Mouse (Mus musculus): ENCODE data around the gene Trmt13. TPM values are rescaled to one million over a fixed set of nuclear protein-coding genes. Genes with fewer than 3 reads are reported as not detected.
A peak's percentile ranks its signal among the peaks of the same experiment; 100 is the strongest.
"Not testable (repeated sequence)": the region's sequence is repeated elsewhere in the genome, so short reads cannot be mapped to it uniquely, and the experiment has no call there.

The Trmt13 gene
- 48.3 and 55.2 TPM in 2 replicates for total RNA-seq (2017)

GRCm38 (mm10) chr3:116614295-116614892 is at the start of gene Trmt13:
Gene Trmt13, minus strand, starts transcription at chr3:116614587.
- no peak for ATAC-seq (ENCODE audit: extremely low read depth, insufficient number of reproducible peaks, low FRiP score, poor library complexity, severe bottlenecking)

DNA sequence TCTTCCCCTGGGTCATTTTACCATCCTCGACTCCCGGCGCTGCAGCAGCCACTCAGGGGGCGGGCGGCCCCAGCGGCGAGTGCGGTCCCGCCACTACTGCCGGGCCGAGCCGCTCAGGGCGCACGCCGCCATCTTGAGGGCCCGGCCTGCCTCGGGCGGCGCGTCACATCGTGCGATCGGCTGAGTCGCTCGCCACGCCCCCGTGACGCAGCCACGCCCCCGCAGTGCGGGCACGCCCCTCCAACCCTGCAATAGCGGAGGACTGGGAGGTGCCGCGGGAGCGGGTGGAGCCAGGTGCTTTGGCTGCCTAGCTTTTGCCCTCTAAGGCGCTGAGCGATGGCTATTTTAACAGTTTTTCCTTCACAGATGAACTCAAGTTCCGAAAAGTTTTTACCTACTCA is 48.1 kb upstream of the Trmt13 start, which contains the start of gene Mfsd14a:
Gene Mfsd14a (minus strand): TSS at position 215 of the 401 bp plus-strand sequence.
- ATAC-seq (ENCODE audit: extremely low read depth, insufficient number of reproducible peaks, low FRiP score, poor library complexity, severe bottlenecking), result peak; percentile 98

DNA sequence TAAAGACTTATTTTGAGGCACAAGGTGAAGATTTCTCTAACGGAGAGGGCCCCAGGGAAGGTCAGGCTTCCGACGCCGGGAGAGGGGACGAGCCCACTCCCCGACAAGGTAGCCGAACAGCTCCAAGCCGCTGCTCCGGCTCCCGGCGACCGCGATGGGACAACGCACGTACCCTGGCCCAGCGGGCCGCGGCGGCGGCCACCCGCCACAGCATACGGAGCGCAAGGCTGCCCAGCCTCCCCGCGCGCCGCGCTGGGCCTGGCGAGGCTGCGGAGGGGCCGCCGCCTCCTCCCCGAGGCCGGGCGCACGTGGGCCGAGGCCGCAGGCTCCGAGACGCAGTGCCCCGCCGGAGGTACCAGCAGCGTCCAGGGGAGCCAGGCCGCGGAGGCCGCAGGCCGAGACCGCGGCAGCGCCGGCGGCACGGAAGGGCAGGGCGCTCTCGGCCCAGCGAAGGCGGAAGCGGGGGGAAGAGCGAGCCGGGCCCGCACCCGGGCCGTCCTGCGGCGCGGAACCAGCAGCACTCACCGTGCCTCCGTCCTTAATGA is 47.6 kb upstream of the Trmt13 start:
- peak; percentile 46 for ATAC-seq (ENCODE audit: extremely low read depth, insufficient number of reproducible peaks, low FRiP score, poor library complexity, severe bottlenecking)

DNA sequence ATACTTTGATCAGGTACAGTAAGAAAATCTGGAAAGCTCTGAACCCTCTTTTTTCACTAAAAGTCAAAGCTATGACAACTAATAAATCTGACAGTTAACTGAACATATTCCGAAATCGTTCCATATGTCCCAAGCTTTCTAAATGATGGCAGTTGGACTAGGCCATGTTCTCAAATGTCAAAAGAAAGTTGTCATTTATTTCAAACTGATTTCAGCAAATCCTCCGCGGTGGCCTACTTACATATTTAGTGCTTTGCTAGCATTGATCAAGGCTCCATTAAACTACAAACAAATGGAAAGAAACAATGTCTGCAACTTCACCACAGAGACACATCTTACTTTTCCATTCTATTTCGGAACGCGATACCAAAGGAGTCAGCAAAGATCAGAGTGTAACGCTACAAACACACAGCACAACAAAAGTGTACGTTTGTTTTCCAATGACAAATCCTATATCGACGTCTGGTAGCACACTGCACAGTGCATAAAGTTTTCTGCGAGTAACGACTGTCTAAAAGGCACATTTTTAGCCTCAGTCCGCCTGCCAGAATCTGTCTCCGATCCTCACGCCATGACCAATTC is 47.0 kb upstream of the Trmt13 start:
- ATAC-seq (ENCODE audit: extremely low read depth, insufficient number of reproducible peaks, low FRiP score, poor library complexity, severe bottlenecking), result no peak

GRCm38 (mm10) chr3:116659856-116660430 is 45.6 kb upstream of the Trmt13 start:
- ATAC-seq (ENCODE audit: extremely low read depth, insufficient number of reproducible peaks, low FRiP score, poor library complexity, severe bottlenecking), result no peak

- no peak for ATAC-seq (ENCODE audit: extremely low read depth, insufficient number of reproducible peaks, low FRiP score, poor library complexity, severe bottlenecking)
Measured at GRCm38 (mm10) chr3:116658928-116659565, 44.7 kb upstream of the Trmt13 start.

- no peak for ATAC-seq (ENCODE audit: extremely low read depth, insufficient number of reproducible peaks, low FRiP score, poor library complexity, severe bottlenecking)
Measured at GRCm38 (mm10) chr3:116656184-116656965, 42.0 kb upstream of the Trmt13 start.

- not testable (repeated sequence) for ATAC-seq (ENCODE audit: extremely low read depth, insufficient number of reproducible peaks, low FRiP score, poor library complexity, severe bottlenecking)
Measured at GRCm38 (mm10) chr3:116654051-116654450, 39.7 kb upstream of the Trmt13 start.

DNA sequence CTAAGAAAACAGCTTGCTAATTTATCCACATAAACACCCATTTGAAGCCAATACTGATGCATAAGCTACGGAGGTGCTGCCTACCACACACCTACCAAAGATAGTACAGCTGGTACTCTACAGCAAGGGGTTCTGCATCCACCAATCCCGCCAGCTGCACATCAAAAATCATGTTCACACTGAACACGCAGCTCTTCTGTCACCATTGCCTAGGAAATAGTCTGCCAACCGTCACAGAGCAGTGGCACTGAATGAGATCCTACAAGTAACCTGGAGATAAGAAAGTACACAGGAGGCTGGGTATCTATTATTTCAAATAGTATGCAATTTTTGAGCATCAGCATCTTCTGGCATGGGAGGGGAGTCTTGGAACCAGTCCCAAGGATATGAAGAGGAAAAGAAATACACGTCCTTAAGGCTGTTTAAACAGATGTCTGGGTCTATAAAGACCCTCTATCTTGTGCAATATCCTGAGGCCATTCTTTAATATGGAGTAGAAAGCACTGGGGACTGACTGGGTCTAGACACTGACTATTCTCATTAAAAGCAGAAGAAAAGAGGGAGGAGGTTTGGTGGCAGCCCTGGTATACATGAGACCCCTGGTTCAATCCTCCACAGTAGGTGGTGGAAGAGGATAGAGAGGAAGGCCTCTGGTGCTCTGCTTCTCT is 39.0 kb upstream of the Trmt13 start:
- no peak for ATAC-seq (ENCODE audit: extremely low read depth, insufficient number of reproducible peaks, low FRiP score, poor library complexity, severe bottlenecking)

DNA sequence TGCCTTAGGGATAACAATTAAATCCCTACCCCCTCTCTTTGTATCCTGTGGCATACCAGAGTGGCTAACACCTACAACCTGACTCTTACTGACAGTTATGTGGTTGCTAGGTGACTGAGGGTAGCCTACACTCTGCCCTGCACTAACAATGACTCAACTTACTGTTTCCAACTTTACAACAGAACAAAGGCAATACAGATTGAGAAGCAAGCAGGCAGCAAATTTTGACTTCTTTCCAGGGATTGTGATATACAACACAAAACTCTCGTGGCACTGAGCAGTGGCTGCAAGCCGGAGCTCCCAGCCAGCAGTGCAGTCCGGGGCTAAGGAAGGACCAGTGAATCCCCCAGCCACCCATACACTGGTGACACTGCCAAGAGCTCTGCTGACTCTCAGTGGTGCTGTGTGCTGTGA is 37.7 kb upstream of the Trmt13 start:
- ATAC-seq (ENCODE audit: extremely low read depth, insufficient number of reproducible peaks, low FRiP score, poor library complexity, severe bottlenecking), result no peak

- ATAC-seq (ENCODE audit: extremely low read depth, insufficient number of reproducible peaks, low FRiP score, poor library complexity, severe bottlenecking), result no peak
Measured at GRCm38 (mm10) chr3:116650698-116651097, 36.3 kb upstream of the Trmt13 start.

GRCm38 (mm10) chr3:116648805-116649204 is 34.4 kb upstream of the Trmt13 start:
- ATAC-seq (ENCODE audit: extremely low read depth, insufficient number of reproducible peaks, low FRiP score, poor library complexity, severe bottlenecking), result peak; percentile 44; the same call in 1 of the 2 replicates

DNA sequence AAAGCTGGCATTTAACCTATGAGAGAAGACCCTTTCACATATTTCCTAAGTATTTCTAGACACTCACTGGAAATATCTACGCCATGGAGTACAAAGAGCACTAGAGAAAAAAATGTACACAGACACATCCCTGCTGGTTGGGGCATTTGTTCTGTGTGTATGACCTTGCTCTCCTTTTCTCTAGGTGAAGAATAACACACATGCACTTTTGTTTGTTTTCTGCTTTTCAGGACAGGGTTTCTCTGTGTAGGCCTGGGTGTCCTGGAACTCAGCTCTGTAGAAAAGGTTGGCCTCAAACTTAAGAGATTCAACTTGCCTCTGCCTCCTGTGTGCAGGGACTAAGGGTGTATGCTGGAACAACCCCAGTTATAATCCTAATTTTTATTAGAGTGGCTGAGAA is 32.0 kb upstream of the Trmt13 start:
- no peak for ATAC-seq (ENCODE audit: extremely low read depth, insufficient number of reproducible peaks, low FRiP score, poor library complexity, severe bottlenecking)

DNA sequence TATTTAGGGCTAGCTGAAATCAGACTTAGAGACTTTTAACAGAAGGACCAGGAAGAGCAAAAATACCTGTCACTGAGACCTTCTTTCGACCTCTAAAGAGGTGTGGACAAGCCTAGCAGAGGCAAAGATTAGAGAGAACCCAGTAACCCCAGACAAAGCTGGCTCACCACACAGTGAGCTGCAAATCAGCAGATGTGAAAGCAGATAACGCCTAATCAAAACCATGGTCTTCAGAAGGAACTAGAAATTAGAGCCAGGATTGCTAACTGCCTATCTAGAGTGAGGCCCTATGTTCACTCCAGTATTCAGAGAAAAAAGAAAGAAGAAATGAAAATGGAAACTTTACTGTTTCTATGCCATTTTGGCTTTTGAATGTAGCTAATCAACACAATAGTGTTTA is 28.0 kb upstream of the Trmt13 start:
- no peak for ATAC-seq (ENCODE audit: extremely low read depth, insufficient number of reproducible peaks, low FRiP score, poor library complexity, severe bottlenecking)

DNA sequence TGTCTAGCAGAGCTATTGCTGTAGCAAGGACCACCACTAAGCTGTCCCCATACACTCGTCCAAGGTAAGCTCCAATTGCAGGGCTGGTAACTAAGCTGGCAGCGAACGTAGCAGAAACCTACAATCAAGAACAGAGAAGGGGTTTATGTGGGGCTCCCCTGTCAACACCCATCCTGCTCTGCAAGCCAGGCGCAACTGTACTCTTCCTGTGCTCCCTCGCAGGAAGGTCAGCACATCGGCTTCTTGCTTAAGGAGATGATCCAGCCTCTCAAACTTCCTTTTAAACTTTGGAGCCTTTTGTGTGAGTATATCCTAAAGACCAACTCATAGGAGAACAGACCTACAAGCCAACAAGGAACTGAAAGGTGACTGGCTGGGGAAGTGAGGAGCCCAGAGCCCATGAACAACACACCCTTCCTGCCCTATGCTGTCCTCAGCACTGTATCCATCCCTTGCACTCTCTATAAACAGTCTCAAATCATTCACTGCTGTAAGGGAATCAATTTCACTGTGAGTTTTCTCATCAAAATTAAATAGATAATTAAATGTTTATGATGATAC is 27.5 kb upstream of the Trmt13 start:
- ATAC-seq (ENCODE audit: extremely low read depth, insufficient number of reproducible peaks, low FRiP score, poor library complexity, severe bottlenecking), result no peak

- peak; percentile 68 for ATAC-seq (ENCODE audit: extremely low read depth, insufficient number of reproducible peaks, low FRiP score, poor library complexity, severe bottlenecking)
Measured at GRCm38 (mm10) chr3:116640024-116640423, 25.6 kb upstream of the Trmt13 start.

GRCm38 (mm10) chr3:116638572-116638971 is 24.2 kb upstream of the Trmt13 start:
- no peak for ATAC-seq (ENCODE audit: extremely low read depth, insufficient number of reproducible peaks, low FRiP score, poor library complexity, severe bottlenecking)
